Mouse (Mus musculus) naive thymus-derived CD4-positive, alpha-beta T cell, adult 2 months (primary cell): Measurements from ENCODE around the gene BC049352.

Experiments
- DNase-seq: peaks from one replicate; pipeline ENCODE4 v3.0.0-alpha.2; 2011; ENCODE audit warnings: low read depth

BC049352 gene

DNA sequence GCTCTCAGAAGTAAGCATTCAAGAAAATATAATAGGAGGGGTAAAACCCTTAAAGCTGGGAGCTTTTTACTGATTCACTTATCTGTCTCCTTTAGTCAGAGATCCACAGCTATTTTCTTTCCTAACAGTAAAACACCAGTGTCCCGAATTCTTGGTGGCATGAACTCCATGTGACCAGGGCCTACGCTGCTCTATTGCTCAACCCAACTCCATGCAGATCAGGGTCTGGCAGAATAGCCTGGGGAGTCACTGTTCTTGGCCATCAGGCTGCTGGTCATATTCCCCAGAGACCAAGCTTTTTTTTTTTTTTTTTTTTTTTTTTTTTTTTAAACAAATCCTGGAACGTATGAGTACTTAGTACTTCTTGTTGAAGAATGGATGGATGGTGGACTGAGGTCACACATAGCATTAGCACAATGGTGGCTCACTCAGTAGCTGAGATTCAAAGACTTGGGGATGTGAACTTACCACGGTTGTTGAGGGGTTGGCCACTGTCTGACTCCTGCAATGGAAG lies 7.9 kb downstream of the BC049352 start:
- no peak for DNase-seq

GRCm38 (mm10) chr9:45195468-45195867 lies 13.7 kb downstream of the BC049352 start:
- no peak for DNase-seq

DNA sequence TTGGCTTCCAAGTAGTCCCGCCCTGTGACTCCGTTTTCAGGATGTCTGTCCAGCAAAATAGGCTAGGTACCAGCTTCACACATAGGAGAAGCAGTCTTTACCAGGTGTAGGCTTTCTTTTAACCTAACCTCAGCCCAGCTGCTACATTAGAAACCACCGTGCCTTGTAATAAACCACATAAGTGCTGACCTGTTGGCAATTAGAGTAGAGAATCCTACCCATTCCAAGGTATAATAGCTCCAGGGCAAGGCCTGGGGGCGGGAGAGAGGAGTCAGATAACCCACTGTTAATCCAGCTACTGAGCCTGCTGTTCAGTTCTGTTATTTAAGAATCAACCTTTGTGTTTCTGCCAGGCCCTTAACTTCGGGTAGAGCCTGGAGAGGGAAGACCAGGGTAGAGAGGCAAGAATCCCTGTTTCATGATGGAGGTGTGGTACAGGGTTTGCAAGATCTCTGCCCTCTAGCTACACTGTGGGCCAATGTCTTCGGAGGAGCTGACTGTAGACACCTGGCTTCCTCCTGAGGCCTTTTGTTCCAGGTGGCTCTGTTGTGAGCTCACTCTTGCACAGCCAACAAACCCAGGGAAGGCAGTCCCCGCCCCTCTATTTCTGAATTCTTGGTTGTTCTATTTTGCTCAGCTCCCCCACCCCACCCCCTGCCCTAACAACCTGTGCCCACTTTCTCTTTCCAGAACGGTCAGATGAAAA lies 14.5 kb downstream of the BC049352 start:
- no peak for DNase-seq

- no peak for DNase-seq
Observed at GRCm38 (mm10) chr9:45197549-45197948, 15.7 kb downstream of the BC049352 start.

DNA sequence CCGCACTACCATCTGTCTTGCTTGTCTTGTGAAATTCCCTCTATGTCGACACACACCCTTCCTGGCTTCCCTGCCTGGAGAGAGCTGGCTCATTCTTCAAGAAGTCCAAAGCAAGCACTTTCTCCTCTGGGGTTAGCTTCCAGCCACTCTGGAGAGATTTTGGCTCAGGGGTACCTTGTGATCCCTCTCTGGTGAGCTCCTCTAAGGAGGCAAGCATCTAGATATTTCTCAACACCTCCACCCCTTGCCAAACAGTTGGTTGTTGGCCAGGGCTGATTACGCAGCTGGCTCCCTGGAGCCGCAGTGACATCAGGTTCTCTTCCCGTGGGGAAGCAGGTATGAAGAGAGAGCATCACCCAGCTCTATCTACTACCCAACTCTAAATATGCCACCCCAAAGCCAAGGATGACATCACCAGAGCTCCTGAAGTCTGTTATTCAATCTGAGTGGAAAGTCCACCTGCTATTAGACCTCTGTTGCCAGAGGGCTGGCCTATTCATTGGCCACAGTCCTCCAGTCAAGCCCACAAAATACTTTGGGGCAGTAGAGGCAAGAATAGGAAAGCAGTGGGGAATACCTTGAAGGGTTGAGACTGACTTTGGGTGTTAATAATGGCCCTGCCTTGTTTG lies 19.6 kb downstream of the BC049352 start:
- no peak for DNase-seq

GRCm38 (mm10) chr9:45202021-45202798 lies 20.4 kb downstream of the BC049352 start:
- DNase-seq, result peak; percentile 51

DNA sequence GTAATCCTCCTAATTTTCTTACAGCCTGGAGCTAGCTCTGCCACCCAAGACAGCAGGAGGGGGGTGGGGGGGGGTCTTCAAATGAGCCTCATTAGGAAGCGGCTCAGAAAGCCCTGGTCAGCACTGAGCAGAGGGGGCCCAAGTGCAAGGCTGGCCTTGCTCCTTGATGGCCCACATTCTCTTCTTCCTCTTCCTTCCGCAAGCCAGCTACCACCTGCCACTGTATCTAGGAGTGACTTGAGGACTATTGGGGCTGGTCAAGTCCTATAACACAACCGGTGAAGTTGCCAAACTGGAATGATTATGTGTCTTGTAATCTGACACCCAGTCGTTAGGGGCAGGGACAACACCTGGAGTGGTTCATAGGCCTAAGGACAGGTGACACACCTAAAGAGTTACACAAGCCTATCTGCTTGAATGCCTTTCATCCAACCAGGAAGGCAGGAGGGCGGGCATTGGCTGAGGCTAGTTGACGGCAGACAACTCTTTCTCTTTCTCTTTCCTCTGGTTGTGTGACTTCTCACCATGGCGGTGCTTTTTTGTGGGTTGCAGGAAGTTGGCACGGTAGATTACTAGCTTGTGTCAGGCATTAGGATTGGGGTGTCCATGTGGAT lies 22.1 kb downstream of the BC049352 start, which contains the start of gene Tmprss4:
Gene Tmprss4 (minus strand): TSS at position 296 of the 614 bp plus-strand sequence.
- DNase-seq, result peak; percentile 62

DNA sequence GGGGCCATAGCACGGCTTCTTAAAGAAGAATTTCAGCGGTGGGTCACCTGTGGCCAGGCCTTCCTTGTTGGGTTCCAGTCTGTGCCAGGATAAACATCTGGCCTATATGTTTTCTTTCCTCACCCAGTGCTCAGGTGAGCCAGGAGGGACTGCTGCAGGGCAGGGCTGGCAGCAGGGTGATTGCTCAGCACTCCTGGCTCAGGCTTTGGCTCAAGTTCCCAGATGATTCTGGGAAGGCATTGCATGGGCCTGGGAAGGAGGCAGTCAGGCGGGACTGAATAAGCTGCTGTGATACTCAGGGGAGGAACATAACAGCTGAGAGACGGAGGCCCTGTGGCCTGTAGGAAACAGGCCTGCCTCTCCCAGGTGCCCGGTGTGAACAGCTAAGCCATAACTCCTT lies 23.3 kb downstream of the BC049352 start:
- DNase-seq, result no peak

GRCm38 (mm10) chr9:45206121-45206520 lies 24.3 kb downstream of the BC049352 start:
- no peak for DNase-seq

GRCm38 (mm10) chr9:45207015-45207743 lies 25.4 kb downstream of the BC049352 start:
- DNase-seq, result peak; percentile 69

GRCm38 (mm10) chr9:45212001-45212400 lies 30.2 kb downstream of the BC049352 start:
- no peak for DNase-seq

DNA sequence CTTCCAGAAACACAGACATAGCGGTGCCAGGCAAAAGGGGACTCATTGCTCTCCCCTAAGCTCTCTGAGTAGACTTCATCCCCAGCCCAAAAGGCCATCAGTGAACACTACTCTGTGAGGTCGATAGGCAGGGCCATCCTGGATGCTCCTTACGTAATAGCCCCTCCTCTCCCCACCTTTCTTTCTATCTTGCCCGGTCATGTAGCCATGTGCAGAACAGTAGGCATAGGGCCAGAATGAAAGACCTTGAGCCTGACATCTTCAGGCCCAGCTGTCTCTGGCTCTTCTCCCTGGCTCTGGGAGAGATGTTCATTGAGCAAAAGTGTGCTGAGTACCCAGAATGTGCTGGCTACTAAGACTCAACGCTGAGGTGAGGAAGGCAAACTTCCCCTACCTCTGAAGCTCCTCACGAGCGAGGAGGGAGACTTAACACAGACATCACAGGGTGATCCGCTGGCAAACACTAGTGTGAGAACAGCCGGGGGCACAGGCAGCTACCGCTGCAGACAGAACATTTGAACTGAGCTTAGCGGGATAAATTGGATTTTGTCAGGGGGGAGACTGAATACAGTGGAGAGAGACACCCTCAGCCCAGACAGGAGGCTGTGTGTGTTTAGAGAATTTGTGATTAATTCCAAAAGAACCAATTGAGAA lies 33.8 kb downstream of the BC049352 start:
- DNase-seq, result no peak

- DNase-seq, result no peak
Observed at GRCm38 (mm10) chr9:45219644-45220043, 37.8 kb downstream of the BC049352 start.

- DNase-seq, result peak; percentile 94
Observed at GRCm38 (mm10) chr9:45221567-45221966, 39.8 kb downstream of the BC049352 start.

DNA sequence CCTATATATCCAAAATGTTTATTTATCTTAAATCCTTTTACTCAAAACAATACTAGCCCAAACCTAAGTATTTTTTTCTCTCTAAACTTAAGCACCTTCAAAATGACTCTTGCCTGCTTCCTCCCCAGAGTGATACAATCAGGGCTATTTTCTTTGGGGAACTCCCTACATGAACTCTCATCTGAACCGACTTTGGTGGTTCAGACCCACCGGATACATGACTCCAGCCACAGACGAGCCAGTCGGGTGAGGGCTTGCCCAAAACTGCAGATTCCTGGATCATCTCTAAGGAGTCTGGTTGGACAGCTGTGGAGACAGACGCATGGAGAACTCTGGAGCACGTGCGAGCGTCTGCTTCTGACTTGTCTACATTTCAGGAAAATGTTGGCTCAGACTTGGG lies 47.6 kb downstream of the BC049352 start:
- no peak for DNase-seq

DNA sequence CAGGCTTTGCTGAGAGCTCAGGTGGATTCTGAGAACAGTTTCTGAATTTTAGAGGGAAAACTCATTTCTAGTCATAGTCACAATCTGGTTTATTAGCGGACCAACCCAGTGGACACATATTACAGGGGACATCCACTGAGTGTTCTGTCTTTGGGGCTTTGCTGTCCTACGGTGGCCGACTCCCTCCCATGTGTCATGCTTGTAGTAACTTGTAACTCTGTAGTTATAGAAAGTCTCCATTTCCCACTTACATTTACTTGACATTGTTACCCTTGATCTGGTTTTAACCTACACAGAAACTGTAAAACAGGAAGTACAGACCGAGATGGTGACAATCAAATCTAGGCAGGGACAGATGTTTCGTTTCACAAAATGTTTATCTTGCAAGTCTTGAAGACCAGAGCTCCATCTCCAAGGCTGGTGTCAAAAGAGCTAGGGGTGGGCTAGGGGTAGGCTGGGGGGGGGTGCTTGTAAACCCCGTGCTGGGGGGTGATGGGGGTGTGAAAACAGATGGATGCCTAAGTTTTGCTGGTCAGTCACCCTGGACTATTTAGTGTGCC lies 53.9 kb downstream of the BC049352 start:
- peak; percentile 61 for DNase-seq

DNA sequence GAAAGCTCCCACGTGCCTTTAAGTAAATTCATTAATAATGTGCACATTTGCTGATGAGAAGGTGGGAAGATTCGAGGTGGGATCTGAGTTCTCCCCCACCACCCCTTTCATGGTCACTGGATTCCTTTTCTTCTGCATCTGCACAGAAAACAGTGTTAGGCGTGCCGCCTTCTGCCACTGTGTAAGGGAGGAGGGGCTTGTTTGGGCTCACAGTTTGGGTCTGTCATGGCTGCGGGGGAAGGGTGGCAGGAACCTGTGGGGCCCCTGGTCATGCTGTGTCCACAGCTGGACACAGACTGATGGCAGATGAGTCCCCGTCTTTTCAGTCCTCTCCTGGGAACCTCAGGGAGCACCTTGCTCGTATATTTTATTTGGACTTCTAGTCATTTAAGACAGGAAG lies 54.9 kb downstream of the BC049352 start:
- DNase-seq, result no peak

DNA sequence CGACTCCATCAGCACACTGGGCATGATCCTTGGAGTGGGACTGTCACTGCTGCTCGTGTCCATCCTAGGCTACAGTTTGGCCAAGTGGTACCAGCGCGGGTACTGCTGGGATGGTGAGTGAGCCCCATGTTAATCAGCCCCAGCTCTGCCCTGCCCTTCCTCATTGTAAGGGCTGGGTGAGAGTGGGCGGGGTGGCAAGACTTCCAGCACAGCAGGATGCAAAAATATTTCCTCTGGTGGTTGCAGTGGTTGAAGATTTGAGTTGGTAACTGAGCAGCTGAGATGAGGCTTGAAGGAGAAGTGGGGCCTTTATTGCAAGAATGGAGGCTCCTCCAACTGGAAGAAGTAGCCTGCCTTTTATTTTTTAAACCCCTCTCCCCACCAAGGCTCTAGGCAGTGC lies 59.6 kb downstream of the BC049352 start:
- peak; percentile 56 for DNase-seq

- no peak for DNase-seq
Observed at GRCm38 (mm10) chr9:45245432-45245831, 63.6 kb downstream of the BC049352 start.

GRCm38 (mm10) chr9:45246060-45246459 lies 64.3 kb downstream of the BC049352 start:
- peak; percentile 44 for DNase-seq

GRCm38 (mm10) chr9:45247536-45247935 lies 65.7 kb downstream of the BC049352 start:
- DNase-seq, result peak; percentile 78
